1 mouse cellular context compared by ENCODE assay signal in genomic region chr12:33334951-33335350, GRCm38 (mm10).
TF ChIP-seq lines count a peak whose summit lies in the region.

No protein-coding gene starts in this region.

TF ChIP-seq in MEL, 35 proteins besides CTCF, POLR2A, EP300 and RAD21:
- TF ChIP-seq ETS1 (IDR thresholded peaks at IDR 0.05; ENCODE audit: low read depth, low read length) (peak; percentile 94), TBP (IDR thresholded peaks at IDR 0.05; ENCODE audit: low read depth, low read length) (no peak), ZC3H11A (IDR thresholded peaks at IDR 0.05; ENCODE audit: low read depth, low read length) (no peak), ZKSCAN1 (IDR thresholded peaks at IDR 0.05; ENCODE audit: low read depth, low read length) (no peak), ZNF384 (IDR thresholded peaks at IDR 0.05; ENCODE audit: low read depth, low read length) (0 out of 2 replicates have a peak, but pooled peaks have one; percentile 28), BHLHE40 (IDR thresholded peaks at IDR 0.05; ENCODE audit: borderline replicate concordance, low read depth, low read length) (no peak), HCFC1 (IDR thresholded peaks at IDR 0.05; ENCODE audit: low read depth, low read length) (no peak), MYC (IDR thresholded peaks at IDR 0.05; ENCODE audit: low read depth, low read length) (no peak), GABPA (IDR thresholded peaks at IDR 0.05; ENCODE audit: low read depth, low read length) (no peak), TCF12 (IDR thresholded peaks at IDR 0.05; ENCODE audit: low read depth, low read length) (peak; percentile 96), USF1 (IDR thresholded peaks at IDR 0.05; ENCODE audit: low read depth, low read length) (no peak), CHD1 (IDR thresholded peaks at IDR 0.05; ENCODE audit: low read depth, low read length) (no peak), E2F4 (IDR thresholded peaks at IDR 0.05; ENCODE audit: borderline replicate concordance, low read depth, low read length) (no peak), NELFE (IDR thresholded peaks at IDR 0.05; ENCODE audit: low read depth, low read length) (no peak), MAX (IDR thresholded peaks at IDR 0.05; ENCODE audit: low read length) (peak; percentile 76), MAFK (IDR thresholded peaks at IDR 0.05; ENCODE audit: borderline replicate concordance, low read depth, low read length) (no peak), KAT2A (conservative IDR thresholded peaks at IDR 0.05; ENCODE audit: low read depth, low read length) (no peak), POLR2AphosphoS5 (IDR thresholded peaks at IDR 0.05; ENCODE audit: borderline replicate concordance, low read depth, low read length) (no peak), POLR2AphosphoS2 (IDR thresholded peaks at IDR 0.05; ENCODE audit: low read length) (no peak), GATA1 (IDR thresholded peaks at IDR 0.05; ENCODE audit: low read depth, low read length) (peak; percentile 93), MAZ (IDR thresholded peaks at IDR 0.05; ENCODE audit: low read depth, low read length) (no peak), MEF2A (IDR thresholded peaks at IDR 0.05; ENCODE audit: extremely low read depth, insufficient replicate concordance, low read depth, low read length, poor library complexity, severe bottlenecking) (no peak), MYB (IDR thresholded peaks at IDR 0.05; ENCODE audit: low read depth, low read length) (no peak), ZMIZ1 (IDR thresholded peaks at IDR 0.05; ENCODE audit: low read depth, low read length) (no peak), NRF1 (IDR thresholded peaks at IDR 0.05; ENCODE audit: insufficient read depth, low read depth, low read length, poor library complexity, severe bottlenecking) (no peak), MXI1 (IDR thresholded peaks at IDR 0.05; ENCODE audit: low read depth, low read length) (no peak; the same call in 1 of the 2 replicates), RCOR1 (IDR thresholded peaks at IDR 0.05; ENCODE audit: low read depth, low read length) (no peak), USF2 (IDR thresholded peaks at IDR 0.05; ENCODE audit: borderline replicate concordance in 1 of 2, insufficient read depth in 1 of 2, low read depth in 1 of 2, low read length in 2 of 2) (no peak), ELF1 (IDR thresholded peaks at IDR 0.05; ENCODE audit: low read depth, low read length) (no peak), SMC3 (IDR thresholded peaks at IDR 0.05; ENCODE audit: low read depth, low read length) (no peak), CHD2 (IDR thresholded peaks at IDR 0.05; ENCODE audit: low read length) (no peak), UBTF (IDR thresholded peaks at IDR 0.05; ENCODE audit: borderline replicate concordance, insufficient read depth, low read depth, low read length) (no peak), SIN3A (IDR thresholded peaks at IDR 0.05; ENCODE audit: low read length) (peak; percentile 67), TAL1 (IDR thresholded peaks at IDR 0.05; ENCODE audit: low read length) (peak; percentile 93), JUND (IDR thresholded peaks at IDR 0.05; ENCODE audit: low read depth, low read length) (no peak)
